Comparison of ENCODE assay signal across 18 mouse cellular contexts in genomic region chr14:79160486-79160885, GRCm38 (mm10).
A peak's percentile ranks its signal among the peaks of the same experiment; 100 is the strongest.
DNase-seq lines count a peak whose midpoint lies in the region; TF ChIP-seq lines count a peak whose summit lies in the region.
"Had no signal": no experiment of that assay in that cellular context is flagged by ENCODE, and none has a peak within 500 bp of the region (broad histone marks: within the 10 kb centered on the region; RNA-seq: fewer than 3 reads in every experiment).

No protein-coding gene starts in this region.

- WGBS in heart, adult 2 months = 61% methylated on average over 10 of the region's 10 CpGs
- 44% methylated on average over 10 of the region's 10 CpGs for WGBS in lung, adult 2 months

- peak overlapping the region; percentile 50 for H3K27ac ChIP-seq in heart, adult 2 months
- H3K27ac ChIP-seq in layer of hippocampus, adult 2 months = no peak overlapping the region
- H3K27ac ChIP-seq: embryonic facial prominence, embryonic 10.5 days; forebrain, embryonic 15.5 days; heart, embryonic 10.5 days; hindbrain, embryonic 14.5 days had no signal

- H3K79me2 ChIP-seq in heart, adult 2 months (replicated peaks; ENCODE audit: control insufficient read depth, insufficient read depth, low read length) = no peaks in the 10 kb centered on the region

- intact Hi-C loops in heart, adult 2 months (cut with DNase I) = no loop called here
- intact Hi-C loops in left cerebral cortex, postnatal 14 days (cut with DNase I) = no loop called here

- peaks cover 18% of the 10 kb centered on the region for H3K4me1 ChIP-seq in heart, adult 2 months (ENCODE audit: control insufficient read depth, insufficient read depth, low read length)
- H3K4me1 ChIP-seq in lung, adult 2 months (ENCODE audit: control insufficient read depth, insufficient read depth, low read length) = peaks cover 11% of the 10 kb centered on the region

- peak; percentile 3 to 19 for DNase-seq in adrenal gland, adult (ENCODE audit: inconsistent age in 2 of 2, low spot score in 1 of 2)
- no peak for DNase-seq in adrenal gland, postnatal 36 days
- DNase-seq in heart, adult 2 months = no peak
- DNase-seq in heart, postnatal 4 days = no peak
- peak; percentile 51 for DNase-seq in lung, adult 2 months
- peak; percentile 73 for DNase-seq in lung, postnatal 36 days
- DNase-seq in layer of hippocampus, adult 2 months (ENCODE audit: low spot score in 2 of 2) = no peak
- DNase-seq in left cerebral cortex, postnatal 14 days (ENCODE audit: low spot score in 2 of 2) = no peak
- DNase-seq: adrenal gland, postnatal 14 days; B cell, adult 2 months; cerebellum, adult 2 months; cerebellum, postnatal 10 days; gastrocnemius, postnatal 14 days; heart, postnatal 10 days had no signal

- H3K4me3 ChIP-seq in heart, adult 2 months = no peak overlapping the region; the same call in 1 of the 2 replicates
- no peak overlapping the region for H3K4me3 ChIP-seq in lung, adult 2 months (replicated peaks; ENCODE audit: extremely low read depth, low read depth, low read length)
- no peak overlapping the region for H3K4me3 ChIP-seq in layer of hippocampus, adult 2 months
- H3K4me3 ChIP-seq: embryonic facial prominence, embryonic 10.5 days; forebrain, embryonic 15.5 days; heart, embryonic 10.5 days had no signal

- no peak for TF ChIP-seq CTCF in heart, adult 2 months (IDR thresholded peaks at IDR 0.05)
- TF ChIP-seq CTCF in lung, adult 2 months (IDR thresholded peaks at IDR 0.05; ENCODE audit: insufficient read depth, low read length) = no peak
- no peak for TF ChIP-seq CTCF in layer of hippocampus, adult 2 months (conservative IDR thresholded peaks at IDR 0.05)

- H3K27me3 ChIP-seq in heart, adult 2 months (ENCODE audit: control insufficient read depth, insufficient read depth, low read length) = no peaks in the 10 kb centered on the region
- H3K27me3 ChIP-seq: forebrain, embryonic 15.5 days had no signal

- no peak for TF ChIP-seq POLR2A in heart, adult 2 months (IDR thresholded peaks at IDR 0.05; ENCODE audit: insufficient read depth, low read depth, low read length)
- no peak for TF ChIP-seq POLR2A in lung, adult 2 months (IDR thresholded peaks at IDR 0.05; ENCODE audit: borderline replicate concordance, extremely low read depth, low read depth, low read length)

- H3K9ac ChIP-seq in heart, adult 2 months (ENCODE audit: low read depth, low read length) = peak overlapping the region; percentile 16; the same call in 1 of the 2 replicates
- H3K9ac ChIP-seq: forebrain, embryonic 15.5 days; hindbrain, embryonic 14.5 days had no signal

- no peak for TF ChIP-seq EP300 in heart, adult 2 months (IDR thresholded peaks at IDR 0.05; ENCODE audit: insufficient read depth, low read depth, low read length)

- peaks cover 20% of the 10 kb centered on the region for H3K36me3 ChIP-seq in heart, adult 2 months (ENCODE audit: control insufficient read depth, insufficient read depth, low read length)
- H3K36me3 ChIP-seq: embryonic facial prominence, embryonic 10.5 days; forebrain, embryonic 15.5 days had no signal

Comparison
In these comparisons a context has a peak if more than half of its experiments do, and no peak if none do; other contexts are left out.
1. DNase-seq: peak in adrenal gland, adult (2 of 2), lung, adult 2 months (single experiment) and lung, postnatal 36 days (single experiment); none in adrenal gland, postnatal 36 days (0 of 2), heart, adult 2 months (0 of 2), heart, postnatal 4 days (single experiment), layer of hippocampus, adult 2 months (0 of 2) and left cerebral cortex, postnatal 14 days (0 of 2).